Mouse (Mus musculus) cortical plate, adult 2 months (tissue): ENCODE results near the gene 4930402H24Rik. TPM values are rescaled to one million over a fixed set of nuclear protein-coding genes. Genes with fewer than 3 reads are reported as not detected.
A peak's percentile ranks its signal among the peaks of the same experiment; 100 is the strongest.

Experiments
- H3K27ac ChIP-seq: fragments of 200-500 bp; 2 replicates; pipeline ENCODE4 v1.5.1; 2012; ENCODE audit warnings: low read length, control low read depth, inconsistent platforms; ENCODE audit not compliant: insufficient read depth
- H3K4me1 ChIP-seq: fragments of 200-500 bp; 2 replicates; pipeline ENCODE4 v1.6.1; 2011; ENCODE audit warnings: low read length; ENCODE audit not compliant: control insufficient read depth, insufficient read depth
- H3K4me3 ChIP-seq: fragments of 200-500 bp; 2 replicates; pipeline ENCODE4 v1.5.1; 2011; ENCODE audit warnings: mild to moderate bottlenecking, low read length, control low read depth; ENCODE audit not compliant: insufficient read depth
- CTCF ChIP-seq: fragments of 200-500 bp; IDR thresholded peaks from 2 replicates; pipeline ENCODE4 v1.5.1; 2011; ENCODE audit warnings: mild to moderate bottlenecking, control low read depth, low read length; ENCODE audit not compliant: insufficient read depth; ENCODE audit errors: extremely low read depth
- POLR2A ChIP-seq: fragments of 200-500 bp; IDR thresholded peaks from 2 replicates; pipeline ENCODE4 v1.6.1; 2011; ENCODE audit warnings: mild to moderate bottlenecking, low read length, control low read depth; ENCODE audit not compliant: insufficient read depth; ENCODE audit errors: extremely low read depth
- polyA plus RNA-seq: library from polyadenylated mRNA; depleted of rRNA; stranded (reverse); fragments of >200 nt; gene quantifications from 2 replicates; pipeline ENCODE4 v1.2.3, GENCODE M21; 2012

Gene 4930402H24Rik
- polyA plus RNA-seq, 1 experiment, result 62.4 TPM

- TF ChIP-seq CTCF (no peak), POLR2A (no peak)
- Histone ChIP-seq H3K27ac (no peak overlapping the region), H3K4me3 (no peak overlapping the region), H3K4me1 (no peaks in the 10 kb centered on the region)
Measured at GRCm38 (mm10) chr2:130877376-130877775, 28.8 kb downstream of the 4930402H24Rik start.

GRCm38 (mm10) chr2:130870916-130871315 is 35.3 kb downstream of the 4930402H24Rik start:
- TF ChIP-seq POLR2A (no peak), CTCF (no peak)
- no peak overlapping the region for H3K27ac ChIP-seq
- H3K4me1 ChIP-seq, result no peaks in the 10 kb centered on the region
- no peak overlapping the region for H3K4me3 ChIP-seq

GRCm38 (mm10) chr2:130862091-130862490 is 44.1 kb downstream of the 4930402H24Rik start:
- Histone ChIP-seq H3K27ac (no peak overlapping the region), H3K4me1 (no peaks in the 10 kb centered on the region), H3K4me3 (no peak overlapping the region)
- TF ChIP-seq POLR2A, result no peak
- TF ChIP-seq CTCF, result no peak

GRCm38 (mm10) chr2:130852964-130853363 is 53.2 kb downstream of the 4930402H24Rik start:
- no peak for TF ChIP-seq POLR2A
- no peak for TF ChIP-seq CTCF
- no peaks in the 10 kb centered on the region for H3K4me1 ChIP-seq
- no peak overlapping the region for H3K27ac ChIP-seq
- H3K4me3 ChIP-seq, result no peak overlapping the region

GRCm38 (mm10) chr2:130851363-130852246 is 54.6 kb downstream of the 4930402H24Rik start:
- no peak overlapping the region for H3K4me3 ChIP-seq
- TF ChIP-seq POLR2A (no peak), CTCF (no peak)
- H3K27ac ChIP-seq, result no peak overlapping the region
- no peaks in the 10 kb centered on the region for H3K4me1 ChIP-seq

- Histone ChIP-seq H3K27ac (no peak overlapping the region), H3K4me3 (no peak overlapping the region), H3K4me1 (no peaks in the 10 kb centered on the region)
- TF ChIP-seq POLR2A, result no peak
- TF ChIP-seq CTCF, result no peak
Measured at GRCm38 (mm10) chr2:130849688-130850087, 56.5 kb downstream of the 4930402H24Rik start.

GRCm38 (mm10) chr2:130848313-130848712 is 57.9 kb downstream of the 4930402H24Rik start:
- H3K4me3 ChIP-seq, result no peak overlapping the region
- no peak overlapping the region for H3K27ac ChIP-seq
- TF ChIP-seq POLR2A (no peak), CTCF (no peak)
- no peaks in the 10 kb centered on the region for H3K4me1 ChIP-seq

- H3K4me3 ChIP-seq, result no peak overlapping the region
- H3K4me1 ChIP-seq, result no peaks in the 10 kb centered on the region
- no peak overlapping the region for H3K27ac ChIP-seq
- no peak for TF ChIP-seq POLR2A
- TF ChIP-seq CTCF, result no peak
Measured at GRCm38 (mm10) chr2:130843623-130844022, 62.6 kb downstream of the 4930402H24Rik start.

GRCm38 (mm10) chr2:130840846-130841245 is 65.4 kb downstream of the 4930402H24Rik start:
- TF ChIP-seq CTCF (no peak), POLR2A (no peak)
- 0 out of 2 replicates have a peak overlapping the region, but pooled peaks have one; percentile 61 for H3K27ac ChIP-seq
- H3K4me1 ChIP-seq, result peaks cover 2% of the 10 kb centered on the region
- H3K4me3 ChIP-seq, result peak overlapping the region; percentile 73; the same call in 1 of the 2 replicates

- Histone ChIP-seq H3K4me3 (peak overlapping the region; percentile 73), H3K4me1 (peaks cover 2% of the 10 kb centered on the region), H3K27ac (peak overlapping the region; percentile 99)
- TF ChIP-seq POLR2A, result peak; percentile 72; the same call in 1 of the 2 replicates
- no peak for TF ChIP-seq CTCF
Measured at GRCm38 (mm10) chr2:130839874-130840661, 66.1 kb downstream of the 4930402H24Rik start.
